Mouse (Mus musculus): ENCODE measurements around the gene Cyfip2.

- TF ChIP-seq CTCF (IDR thresholded peaks at IDR 0.05; ENCODE audit: low read depth, low read length), result no peak
- no peak for TF ChIP-seq POLR2A (IDR thresholded peaks at IDR 0.05; ENCODE audit: extremely low read depth, insufficient read depth, low read length)
These were observed 30.0 kb downstream of the Cyfip2 start for GRCm38 (mm10) chr11:46282612-46283011.

Data from liver, adult 2 months (tissue).